ENCODE assay signal across 12 mouse cellular contexts in the genomic region with DNA sequence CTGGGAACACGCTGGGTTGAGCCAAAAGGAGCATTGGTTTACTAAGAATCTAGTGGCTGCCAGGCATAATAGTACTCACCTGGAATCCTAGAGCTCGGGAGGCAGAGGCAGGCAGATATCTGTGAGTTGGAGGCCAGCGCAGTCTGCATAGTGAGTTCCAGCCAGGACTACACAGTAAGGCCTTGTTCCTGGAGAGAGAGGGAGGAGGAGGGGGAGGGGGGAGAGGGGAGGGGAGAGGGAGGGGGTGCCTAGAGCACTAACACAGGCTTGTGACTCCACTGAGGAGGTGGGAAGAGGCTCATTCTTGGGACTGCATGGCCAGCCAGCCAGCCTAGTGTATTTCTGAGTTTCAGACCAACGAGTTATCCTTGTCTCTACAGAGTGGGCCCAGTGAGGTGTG.
DNase-seq lines count a peak whose midpoint lies in the region; ATAC-seq and TF ChIP-seq lines count a peak whose summit lies in the region.
"Had no signal": no experiment of that assay in that cellular context is flagged by ENCODE, and none has a peak within 500 bp of the region (broad histone marks: within the 10 kb centered on the region; RNA-seq: fewer than 3 reads in every experiment).

No protein-coding gene starts in this region.

- DNase-seq in kidney, postnatal 25 days = no peak
- no peak for DNase-seq in testis, postnatal 14 days (ENCODE audit: low spot score)
- DNase-seq in gastrocnemius, postnatal 14 days = no peak
- DNase-seq in adipocyte (ENCODE audit: low spot score) = no peak
- DNase-seq in left cerebral cortex, postnatal 10 days (ENCODE audit: extremely low spot score in 1 of 2, low spot score in 2 of 2) = no peak
- DNase-seq: gastrocnemius, postnatal 36 days had no signal

- H3K4me2 ChIP-seq in kidney, embryonic 14.5 days (replicated peaks; ENCODE audit: low read depth, low read length) = peak overlapping the region; percentile 17; the same call in 1 of the 2 replicates
- H3K4me2 ChIP-seq in hindbrain, embryonic 16.5 days (ENCODE audit: low read length) = no peak overlapping the region
- H3K4me2 ChIP-seq: limb, embryonic 15.5 days had no signal

- 0 out of 2 replicates have a peak, but pooled peaks have one; percentile 36 for ATAC-seq in kidney, embryonic 14.5 days (ENCODE audit: low FRiP score, low TSS enrichment)
- ATAC-seq in hindbrain, embryonic 16.5 days = peak; percentile 28; the same call in 1 of the 2 replicates
- ATAC-seq: activated CD4-positive, CD25-positive, alpha-beta regulatory T cell, adult 4 months had no signal

- H3K9me3 ChIP-seq in kidney, embryonic 14.5 days (ENCODE audit: control insufficient read depth, low read length) = no peaks in the 10 kb centered on the region
- H3K9me3 ChIP-seq in hindbrain, embryonic 16.5 days (ENCODE audit: control insufficient read depth, low read length) = no peaks in the 10 kb centered on the region
- H3K9me3 ChIP-seq: limb, embryonic 15.5 days had no signal

- no peak for TF ChIP-seq CTCF in testis, adult 2 months (IDR thresholded peaks at IDR 0.05; ENCODE audit: control insufficient read depth, insufficient read depth, insufficient replicate concordance, low read depth, low read length)

- TF ChIP-seq POLR2A in testis, adult 2 months (IDR thresholded peaks at IDR 0.05; ENCODE audit: control insufficient read depth, low read depth, low read length) = no peak

- no peak overlapping the region for H3K9ac ChIP-seq in kidney, embryonic 14.5 days (ENCODE audit: low read depth, low read length)
- no peak overlapping the region for H3K9ac ChIP-seq in hindbrain, embryonic 16.5 days (ENCODE audit: low read depth, low read length)
- H3K9ac ChIP-seq: limb, embryonic 15.5 days had no signal

- no peak overlapping the region for H3K4me3 ChIP-seq in kidney, embryonic 14.5 days (ENCODE audit: low read length)
- H3K4me3 ChIP-seq in testis, adult 2 months (ENCODE audit: control insufficient read depth, low read depth, low read length) = peak overlapping the region; percentile 33
- no peak overlapping the region for H3K4me3 ChIP-seq in hindbrain, embryonic 16.5 days (ENCODE audit: low read length)
- H3K4me3 ChIP-seq: erythroblast, embryonic 14.5 days; limb, embryonic 15.5 days had no signal

- H3K27me3 ChIP-seq in kidney, embryonic 14.5 days (ENCODE audit: control insufficient read depth, insufficient read depth, low read length) = no peaks in the 10 kb centered on the region
- H3K27me3 ChIP-seq in testis, adult 2 months (ENCODE audit: control insufficient read depth, insufficient read depth, low read length) = no peaks in the 10 kb centered on the region
- peaks cover 2% of the 10 kb centered on the region for H3K27me3 ChIP-seq in hindbrain, embryonic 16.5 days (replicated peaks; ENCODE audit: control insufficient read depth, insufficient read depth, low read length)

- H3K4me1 ChIP-seq in kidney, embryonic 14.5 days (ENCODE audit: control insufficient read depth, insufficient read depth, low read length) = peaks cover 12% of the 10 kb centered on the region; the same call in 1 of the 2 replicates
- H3K4me1 ChIP-seq in testis, adult 2 months (ENCODE audit: control insufficient read depth, insufficient read depth, low read length) = peaks cover 9% of the 10 kb centered on the region
- peaks cover 10% of the 10 kb centered on the region; the same call in 1 of the 2 replicates for H3K4me1 ChIP-seq in hindbrain, embryonic 16.5 days (ENCODE audit: control insufficient read depth, insufficient read depth, low read depth, low read length)

- no peak overlapping the region for H3K27ac ChIP-seq in kidney, embryonic 14.5 days (ENCODE audit: low read depth, low read length)
- no peak overlapping the region for H3K27ac ChIP-seq in testis, adult 2 months (ENCODE audit: control insufficient read depth, insufficient read depth, low read depth, low read length)
- no peak overlapping the region for H3K27ac ChIP-seq in hindbrain, embryonic 16.5 days (ENCODE audit: low read depth, low read length)

- intact Hi-C loops in gastrocnemius, postnatal 14 days (cut with DNase I; ENCODE audit: low total_unique reads) = no loop called here
- intact Hi-C loops in left cerebral cortex, postnatal 10 days (cut with DNase I) = loop anchor here (10.0 kb wide), 1 partner anchor 129 kb away; a partner anchor contains a TSS

- H3K36me3 ChIP-seq in kidney, embryonic 14.5 days (ENCODE audit: control insufficient read depth, insufficient read depth, low read length) = no peaks in the 10 kb centered on the region
- no peaks in the 10 kb centered on the region for H3K36me3 ChIP-seq in testis, adult 2 months (ENCODE audit: control insufficient read depth, insufficient read depth, low read length)
- H3K36me3 ChIP-seq in hindbrain, embryonic 16.5 days (ENCODE audit: control insufficient read depth, insufficient read depth, low read length) = no peaks in the 10 kb centered on the region
- H3K36me3 ChIP-seq: limb, embryonic 15.5 days had no signal

- 77% methylated on average over 4 of the region's 4 CpGs for WGBS in kidney, embryonic 14.5 days
- WGBS in hindbrain, embryonic 16.5 days = 55% methylated on average over 4 of the region's 4 CpGs
